Mouse (Mus musculus): ENCODE data around the gene Col26a1. TPM values are rescaled to one million over a fixed set of nuclear protein-coding genes. Genes with fewer than 3 reads are reported as not detected.

Gene Col26a1
- polyA plus RNA-seq, 1 experiment from 2014 or later = 50.3 TPM

DNA sequence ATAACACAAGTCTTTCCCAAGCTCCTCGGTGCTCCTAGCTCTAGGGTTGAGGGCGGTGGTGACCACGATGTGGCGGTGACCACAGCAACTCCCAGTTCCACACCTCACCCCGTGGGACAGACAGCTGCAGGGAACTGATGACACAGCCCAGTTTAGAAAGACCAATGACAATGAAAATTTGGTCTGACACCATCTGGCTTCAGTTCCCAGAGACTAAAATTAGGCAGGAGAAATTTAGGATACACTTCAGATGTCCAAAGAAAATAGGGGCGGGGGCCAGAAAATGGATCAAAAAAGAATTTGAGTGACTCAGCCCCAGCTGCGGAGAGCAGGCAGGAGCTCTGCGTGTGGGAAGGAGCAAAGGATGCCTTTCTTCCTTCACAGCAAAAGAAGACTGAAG, 98.5 kb downstream of the Col26a1 start:
- Histone ChIP-seq H3K9me3 (no peaks in the 10 kb centered on the region), H3K27me3 (ENCODE audit: insufficient read depth, poor library complexity, severe bottlenecking) (no peaks in the 10 kb centered on the region; the same call in 1 of the 2 replicates), H3K27ac (no peak overlapping the region), H3K4me3 (no peak overlapping the region), H3K36me3 (0 out of 2 replicates have a peak, but pooled peaks cover 3% of the 10 kb centered on the region), H3K4me1 (0 out of 2 replicates have a peak, but pooled peaks cover 4% of the 10 kb centered on the region)
- WGBS = 79% methylated on average over 8 of the region's 8 CpGs
- DNase-seq (ENCODE audit: low spot score) = no peak

DNA sequence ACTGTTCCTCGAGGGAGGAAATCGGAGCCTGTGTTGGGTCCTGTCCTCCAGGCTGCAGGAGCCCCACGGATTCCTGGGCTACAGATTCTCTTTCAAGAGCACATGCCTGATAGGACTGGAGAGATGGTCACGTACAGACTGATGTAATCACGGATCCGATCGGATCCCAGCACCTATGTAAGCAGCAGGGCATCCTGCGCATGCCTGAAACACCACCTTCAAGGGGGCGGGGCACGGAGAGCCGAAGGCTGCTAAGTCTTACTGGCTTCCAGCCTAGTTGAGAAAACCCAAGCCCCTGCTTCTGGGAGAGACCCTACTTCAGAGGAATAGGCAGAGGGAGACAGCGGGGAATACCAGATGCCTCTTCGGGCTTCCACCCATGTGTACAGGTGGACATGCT, 100.4 kb downstream of the Col26a1 start:
- 0 out of 2 replicates have a peak, but pooled peaks cover 3% of the 10 kb centered on the region for H3K36me3 ChIP-seq
- no peak overlapping the region for H3K27ac ChIP-seq
- DNase-seq (ENCODE audit: low spot score) = no peak

DNA sequence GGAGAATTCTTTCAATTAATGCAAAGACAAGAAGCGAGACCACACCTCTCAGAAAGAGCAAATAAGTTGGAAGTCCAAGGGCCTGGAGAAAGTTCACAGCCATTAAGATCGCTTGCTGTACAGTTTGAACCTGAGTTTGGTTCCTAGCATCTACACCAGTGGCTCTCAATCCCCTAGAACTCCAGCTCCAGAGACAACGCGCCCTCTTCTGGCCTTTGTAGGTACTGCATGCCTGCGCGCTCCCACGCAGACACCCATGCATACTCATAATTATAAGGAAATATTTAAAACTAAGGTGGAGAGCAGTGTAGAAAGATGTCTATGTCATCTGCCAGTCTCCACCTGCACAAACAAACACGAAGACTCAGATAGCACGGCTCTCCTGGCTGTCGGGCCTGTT, 102.5 kb downstream of the Col26a1 start:
- H3K36me3 ChIP-seq = no peaks in the 10 kb centered on the region
- H3K27ac ChIP-seq = no peak overlapping the region
- no peak for DNase-seq (ENCODE audit: low spot score)
- H3K9me3 ChIP-seq = no peaks in the 10 kb centered on the region
- H3K4me3 ChIP-seq = no peak overlapping the region
- no peaks in the 10 kb centered on the region; the same call in 1 of the 2 replicates for H3K27me3 ChIP-seq (ENCODE audit: insufficient read depth, poor library complexity, severe bottlenecking)
- H3K4me1 ChIP-seq = 0 out of 2 replicates have a peak, but pooled peaks cover 4% of the 10 kb centered on the region
- 39% methylated on average over 10 of the region's 10 CpGs for WGBS

More for the DNA sequence above, 100.4 kb downstream of the Col26a1 start:
- WGBS = 48% methylated on average over 13 of the region's 13 CpGs
- H3K9me3 ChIP-seq = no peaks in the 10 kb centered on the region
- 0 out of 2 replicates have a peak, but pooled peaks cover 4% of the 10 kb centered on the region for H3K4me1 ChIP-seq
- H3K4me3 ChIP-seq = peak overlapping the region; percentile 25
- no peaks in the 10 kb centered on the region; the same call in 1 of the 2 replicates for H3K27me3 ChIP-seq (ENCODE audit: insufficient read depth, poor library complexity, severe bottlenecking)

DNA sequence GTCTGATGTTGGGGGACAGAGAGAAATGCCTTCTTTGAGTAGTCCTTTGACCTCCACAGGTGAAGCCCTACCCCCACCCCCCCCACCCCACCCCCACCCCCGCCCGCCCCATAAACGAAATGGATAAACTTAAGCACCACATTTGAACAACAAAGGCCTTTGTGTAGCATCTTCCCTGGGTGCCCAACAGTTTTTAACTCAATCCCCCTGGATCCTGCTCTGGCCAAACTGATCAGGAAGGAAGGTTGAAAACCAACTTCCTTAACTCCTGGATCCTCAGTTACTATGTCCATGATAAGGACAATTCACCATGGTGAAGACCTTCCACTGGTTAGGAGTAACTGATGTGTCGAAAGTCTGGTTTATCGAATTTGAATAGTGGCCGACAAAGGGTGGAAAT, 103.1 kb downstream of the Col26a1 start:
- H3K4me3 ChIP-seq = no peak overlapping the region
- H3K36me3 ChIP-seq = no peaks in the 10 kb centered on the region
- H3K9me3 ChIP-seq = no peaks in the 10 kb centered on the region
- WGBS = 81% methylated on average over 6 of the region's 6 CpGs
- H3K27me3 ChIP-seq (ENCODE audit: insufficient read depth, poor library complexity, severe bottlenecking) = no peaks in the 10 kb centered on the region; the same call in 1 of the 2 replicates
- H3K27ac ChIP-seq = no peak overlapping the region
- no peak for DNase-seq (ENCODE audit: low spot score)
- H3K4me1 ChIP-seq = 0 out of 2 replicates have a peak, but pooled peaks cover 4% of the 10 kb centered on the region

DNA sequence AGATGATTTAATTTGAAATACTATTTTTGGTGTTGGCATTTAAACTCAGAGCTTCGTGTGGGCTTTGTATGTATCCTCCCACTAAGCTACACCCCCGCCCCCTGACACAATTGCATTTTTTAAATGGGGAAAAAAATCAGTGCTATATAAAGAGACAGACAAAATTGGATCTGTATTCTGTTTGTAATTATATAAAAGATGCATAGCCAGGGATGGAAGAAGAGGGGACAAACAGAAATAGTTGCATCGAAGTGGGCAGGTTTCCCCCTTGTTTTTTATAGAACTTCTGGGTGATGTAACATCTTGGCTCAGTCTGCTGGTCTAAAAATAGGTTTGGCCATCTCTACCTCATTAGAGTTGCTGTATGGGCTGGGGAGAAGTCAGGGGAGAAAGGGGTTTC, 107.5 kb downstream of the Col26a1 start:
- no peak overlapping the region for H3K27ac ChIP-seq
- no peak overlapping the region for H3K4me3 ChIP-seq
- no peaks in the 10 kb centered on the region for H3K9me3 ChIP-seq
- DNase-seq (ENCODE audit: low spot score) = no peak
- 0 out of 2 replicates have a peak, but pooled peaks cover 3% of the 10 kb centered on the region for H3K4me1 ChIP-seq
- H3K36me3 ChIP-seq = no peaks in the 10 kb centered on the region
- WGBS = 79% methylated on average over 3 of the region's 3 CpGs
- no peaks in the 10 kb centered on the region; the same call in 1 of the 2 replicates for H3K27me3 ChIP-seq (ENCODE audit: insufficient read depth, poor library complexity, severe bottlenecking)

DNA sequence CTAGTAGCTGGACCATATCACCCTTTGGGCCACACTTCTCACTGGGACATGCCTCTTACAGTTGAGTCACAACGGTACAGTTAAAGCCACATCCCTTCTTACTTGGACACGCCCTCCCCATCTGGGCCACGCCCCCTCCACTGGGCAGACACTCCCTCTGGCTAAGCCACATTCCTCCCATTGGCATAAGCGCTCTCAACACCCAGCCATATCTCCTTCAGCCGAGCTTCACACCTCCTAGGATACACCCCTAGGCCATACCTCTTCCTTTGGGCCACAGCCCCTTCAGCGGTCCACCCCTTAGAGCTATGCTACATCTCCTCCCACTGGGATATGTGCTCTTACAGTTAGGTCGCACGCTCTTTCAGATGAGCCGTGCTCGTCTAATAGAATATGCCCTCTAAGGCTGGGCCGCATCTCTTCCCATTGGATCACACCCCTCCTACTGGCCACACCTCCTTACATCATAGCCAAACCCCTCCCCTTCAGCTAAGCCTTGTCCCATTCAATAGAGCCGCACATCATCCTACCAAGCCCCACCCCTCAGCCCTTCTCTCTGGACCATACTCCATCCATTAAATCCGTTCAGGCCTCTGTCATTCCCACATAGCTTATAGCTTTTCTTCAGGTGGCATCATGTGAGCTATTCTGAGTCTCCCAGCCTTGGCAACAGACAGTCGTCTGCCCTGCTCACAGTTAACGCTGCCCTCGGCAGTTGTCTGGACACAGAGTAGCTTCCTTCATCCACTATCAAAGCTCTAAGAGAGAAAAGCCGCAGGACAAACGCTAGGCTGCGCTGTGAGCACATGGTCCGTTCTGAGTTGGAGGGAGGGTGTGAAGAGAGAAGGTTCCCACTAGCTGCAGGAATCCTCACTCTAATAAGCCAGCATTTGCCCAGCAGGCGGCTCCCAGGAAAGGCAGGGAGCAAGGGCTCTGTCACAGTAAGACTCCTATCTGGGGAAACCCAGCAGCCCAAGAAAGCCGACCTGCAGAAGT, 109.7 kb downstream of the Col26a1 start:
- Histone ChIP-seq H3K36me3 (no peaks in the 10 kb centered on the region), H3K27ac (no peak overlapping the region), H3K4me3 (no peak overlapping the region), H3K9me3 (no peaks in the 10 kb centered on the region), H3K4me1 (peaks cover 12% of the 10 kb centered on the region; the same call in 1 of the 2 replicates), H3K27me3 (ENCODE audit: insufficient read depth, poor library complexity, severe bottlenecking) (no peaks in the 10 kb centered on the region; the same call in 1 of the 2 replicates)
- no peak for DNase-seq (ENCODE audit: low spot score)
- WGBS = 54% methylated on average over 22 of the region's 22 CpGs

DNA sequence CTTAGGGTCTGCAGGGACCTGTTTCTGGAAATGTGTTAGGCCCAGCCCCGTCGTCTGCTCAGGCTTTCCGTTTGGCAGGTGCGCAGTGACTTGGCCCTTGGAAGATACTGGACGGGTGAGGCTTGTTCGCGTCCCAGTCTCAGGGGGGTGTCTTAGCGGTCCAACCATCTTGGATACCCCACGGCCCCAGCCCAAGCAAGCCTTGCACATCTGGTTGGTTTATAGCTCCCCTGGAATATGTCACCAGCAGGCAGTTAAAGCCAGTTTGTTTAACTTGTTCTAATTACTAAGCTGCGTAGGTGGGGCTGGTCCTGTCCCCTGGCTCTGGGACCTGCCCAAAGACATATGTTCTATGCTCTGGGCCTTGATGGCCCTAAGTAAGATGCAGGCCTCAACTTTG, 111.9 kb downstream of the Col26a1 start:
- H3K27ac ChIP-seq = no peak overlapping the region
- H3K4me1 ChIP-seq = peaks cover 12% of the 10 kb centered on the region; the same call in 1 of the 2 replicates
- H3K27me3 ChIP-seq (ENCODE audit: insufficient read depth, poor library complexity, severe bottlenecking) = no peaks in the 10 kb centered on the region; the same call in 1 of the 2 replicates
- no peaks in the 10 kb centered on the region for H3K36me3 ChIP-seq
- WGBS = 90% methylated on average over 10 of the region's 10 CpGs
- H3K9me3 ChIP-seq = no peaks in the 10 kb centered on the region
- H3K4me3 ChIP-seq = no peak overlapping the region
- DNase-seq (ENCODE audit: low spot score) = no peak

DNA sequence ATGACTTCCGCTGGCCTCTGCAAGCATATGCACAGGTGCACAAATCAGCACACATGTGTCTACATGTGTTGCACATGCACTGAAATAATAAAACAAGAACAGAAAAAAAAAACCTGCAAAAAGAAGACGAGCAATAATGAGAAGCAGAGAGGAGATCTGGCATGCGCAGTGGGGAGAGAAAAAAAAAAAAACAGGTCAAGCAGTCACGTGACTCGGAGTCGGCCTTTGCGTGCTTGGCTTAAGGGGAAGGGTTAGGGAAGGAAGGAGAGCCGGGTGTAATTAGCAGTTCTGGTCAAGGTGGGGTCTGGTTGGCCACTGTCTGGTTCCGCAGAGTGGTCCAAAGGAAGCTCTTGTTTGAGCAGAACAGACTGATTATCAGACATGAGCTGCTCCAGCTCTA, 115.7 kb downstream of the Col26a1 start:
- Histone ChIP-seq H3K27me3 (ENCODE audit: insufficient read depth, poor library complexity, severe bottlenecking) (no peaks in the 10 kb centered on the region), H3K4me3 (no peak overlapping the region), H3K36me3 (no peaks in the 10 kb centered on the region), H3K27ac (no peak overlapping the region), H3K4me1 (peaks cover 12% of the 10 kb centered on the region; the same call in 1 of the 2 replicates), H3K9me3 (no peaks in the 10 kb centered on the region)
- 79% methylated on average over 9 of the region's 9 CpGs for WGBS
- no peak for DNase-seq (ENCODE audit: low spot score)

DNA sequence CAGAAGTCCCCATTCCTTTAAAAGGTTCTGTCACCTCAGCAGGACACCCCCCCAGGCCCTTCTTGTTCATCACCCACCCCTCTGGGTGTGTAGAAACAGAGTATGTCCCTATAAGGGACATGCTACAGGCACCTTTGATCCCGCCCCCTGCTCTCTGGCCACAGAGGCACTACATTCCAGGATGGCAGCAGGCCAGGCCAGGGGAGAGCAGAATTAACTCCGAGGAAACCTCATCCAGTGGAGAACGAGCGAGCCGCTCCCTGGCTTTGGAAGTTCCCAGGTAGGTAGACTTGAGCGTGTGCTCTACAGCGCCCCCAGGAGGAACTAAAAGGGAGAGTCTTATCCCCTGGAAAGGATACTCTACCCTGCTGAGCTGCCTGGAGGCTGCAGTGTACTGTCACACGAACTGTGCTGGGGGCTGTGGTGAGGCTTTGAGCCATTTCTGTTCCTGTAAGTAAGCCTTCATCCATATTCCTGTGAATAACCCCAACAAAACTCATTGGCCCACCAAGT, 118.8 kb downstream of the Col26a1 start:
- no peaks in the 10 kb centered on the region for H3K36me3 ChIP-seq
- H3K27me3 ChIP-seq (ENCODE audit: insufficient read depth, poor library complexity, severe bottlenecking) = no peaks in the 10 kb centered on the region
- DNase-seq (ENCODE audit: low spot score) = no peak
- H3K9me3 ChIP-seq = no peaks in the 10 kb centered on the region
- H3K27ac ChIP-seq = no peak overlapping the region
- 28% methylated on average over 8 of the region's 8 CpGs for WGBS
- no peaks in the 10 kb centered on the region; the same call in 1 of the 2 replicates for H3K4me1 ChIP-seq
- no peak overlapping the region for H3K4me3 ChIP-seq

DNA sequence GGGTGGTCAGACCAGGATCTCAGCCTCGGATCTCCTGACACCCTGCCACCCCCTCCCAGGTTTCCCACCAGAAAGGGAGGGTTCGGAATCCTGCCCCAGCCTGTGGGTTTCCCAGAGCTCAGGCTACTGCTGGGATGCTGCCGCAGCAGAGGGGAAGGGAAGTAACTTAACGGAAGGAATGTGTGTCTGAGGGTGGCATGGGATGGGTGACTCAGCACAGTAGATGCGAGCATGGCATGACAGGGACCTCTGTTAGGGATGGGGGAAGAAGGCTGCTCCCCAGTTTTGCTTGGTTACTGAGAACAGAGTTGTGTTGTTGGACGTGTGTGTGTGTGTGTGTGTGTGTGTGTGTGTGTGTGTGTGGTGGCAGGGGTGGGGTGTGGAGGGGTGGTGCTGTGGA, 122.7 kb downstream of the Col26a1 start:
- DNase-seq (ENCODE audit: low spot score) = no peak
- H3K27ac ChIP-seq = no peak overlapping the region
- 60% methylated on average over 6 of the region's 6 CpGs for WGBS
- H3K36me3 ChIP-seq = no peaks in the 10 kb centered on the region
- no peaks in the 10 kb centered on the region for H3K9me3 ChIP-seq
- no peak overlapping the region for H3K4me3 ChIP-seq
- H3K4me1 ChIP-seq = no peaks in the 10 kb centered on the region
- H3K27me3 ChIP-seq (ENCODE audit: insufficient read depth, poor library complexity, severe bottlenecking) = no peaks in the 10 kb centered on the region

DNA sequence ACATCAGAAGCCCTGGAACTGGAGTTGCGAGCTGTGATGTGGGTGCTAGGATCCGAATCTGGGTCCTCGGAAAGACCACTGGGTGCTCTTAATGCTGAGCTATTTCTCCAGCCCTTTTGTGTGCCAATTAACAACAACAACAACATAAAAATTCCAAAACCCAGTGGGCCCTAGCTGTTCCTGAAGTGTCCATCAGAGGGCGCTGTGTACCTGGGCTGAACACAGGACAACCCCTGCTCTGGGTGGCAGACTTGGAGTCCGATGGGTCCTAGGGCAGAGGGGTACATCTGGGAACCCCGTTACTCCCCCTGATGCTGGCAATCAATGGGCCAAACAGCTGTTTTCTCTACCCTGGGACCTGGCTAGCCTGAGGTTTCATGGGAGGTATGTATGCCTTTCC, 123.2 kb downstream of the Col26a1 start:
- no peak for DNase-seq (ENCODE audit: low spot score)
- Histone ChIP-seq H3K36me3 (no peaks in the 10 kb centered on the region), H3K4me3 (no peak overlapping the region), H3K27me3 (ENCODE audit: insufficient read depth, poor library complexity, severe bottlenecking) (no peaks in the 10 kb centered on the region), H3K9me3 (no peaks in the 10 kb centered on the region), H3K4me1 (no peaks in the 10 kb centered on the region), H3K27ac (no peak overlapping the region)
- 40% methylated on average over 6 of the region's 6 CpGs for WGBS

DNA sequence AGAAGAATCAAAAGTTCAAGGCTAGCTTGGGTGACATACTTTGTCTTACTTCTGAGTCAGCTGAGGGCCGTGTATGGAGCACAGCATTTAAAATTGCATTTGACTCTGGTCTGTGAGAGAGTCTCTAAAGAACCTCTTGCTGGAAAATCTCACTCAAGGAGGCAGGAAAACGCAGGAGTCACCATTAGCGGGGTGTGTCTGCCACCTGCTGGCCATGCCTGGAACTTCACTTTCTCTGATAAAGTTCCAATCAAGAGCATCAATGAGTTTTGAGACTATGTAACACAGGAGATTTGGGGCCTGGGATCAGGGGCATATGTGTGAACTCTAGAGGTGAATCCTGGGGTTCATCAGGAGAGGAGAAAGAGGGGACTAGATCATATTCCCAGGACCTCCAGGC, 127.3 kb downstream of the Col26a1 start:
- H3K27me3 ChIP-seq (ENCODE audit: insufficient read depth, poor library complexity, severe bottlenecking) = no peaks in the 10 kb centered on the region
- H3K4me1 ChIP-seq = no peaks in the 10 kb centered on the region
- H3K27ac ChIP-seq = no peak overlapping the region
- H3K36me3 ChIP-seq = peaks cover 28% of the 10 kb centered on the region
- DNase-seq (ENCODE audit: low spot score) = no peak
- no peak overlapping the region for H3K4me3 ChIP-seq
- peaks cover 5% of the 10 kb centered on the region; the same call in 1 of the 2 replicates for H3K9me3 ChIP-seq
- 7% methylated on average over 3 of the region's 3 CpGs for WGBS

DNA sequence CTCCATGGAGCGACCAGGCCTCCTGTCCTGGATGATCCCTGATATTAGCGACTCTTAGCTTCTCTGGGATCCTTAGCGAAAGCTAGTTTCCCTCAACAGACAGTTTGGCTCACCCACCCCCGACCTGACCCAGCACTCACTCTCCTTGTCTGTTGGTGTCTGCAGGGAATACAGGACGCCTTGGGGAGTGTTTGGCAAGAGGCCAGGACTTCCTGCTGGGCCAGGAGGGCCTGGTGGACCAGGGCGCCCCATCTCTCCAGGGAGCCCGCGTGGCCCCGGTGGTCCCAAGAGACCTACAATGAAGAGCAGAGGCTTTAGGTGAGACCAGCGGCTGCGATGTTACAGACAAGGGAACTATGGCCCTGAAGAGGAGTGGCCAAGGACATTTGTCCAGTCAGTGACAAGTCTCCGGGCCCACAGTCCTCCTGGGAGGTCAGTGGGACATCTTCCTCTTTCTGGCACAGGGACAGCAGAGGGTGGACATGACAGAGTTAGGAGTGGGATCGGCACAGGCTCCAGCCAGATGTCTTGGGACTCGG, 128.9 kb downstream of the Col26a1 start:
- Histone ChIP-seq H3K27me3 (ENCODE audit: insufficient read depth, poor library complexity, severe bottlenecking) (no peaks in the 10 kb centered on the region), H3K4me1 (no peaks in the 10 kb centered on the region), H3K27ac (no peak overlapping the region), H3K9me3 (peaks cover 19% of the 10 kb centered on the region), H3K4me3 (no peak overlapping the region), H3K36me3 (peaks cover 43% of the 10 kb centered on the region)
- WGBS = 65% methylated on average over 14 of the region's 14 CpGs
- DNase-seq (ENCODE audit: low spot score) = peak; percentile 71

All from heart, embryonic 10.5 days (tissue).